Mouse (Mus musculus) limb, embryonic 14.5 days (tissue): ENCODE measurements around the gene Elf5. TPM values are rescaled to one million over a fixed set of nuclear protein-coding genes. Genes with fewer than 3 reads are reported as not detected.

Source experiments
- ATAC-seq: fragments of 200-750 bp; cut with Nextera tagmentation; 2 replicates; pipeline ENCODE4 v1.8.0; 2017; ENCODE audit warnings: low read depth, moderate number of reproducible peaks, moderate TSS enrichment; ENCODE audit not compliant: low FRiP score
- DNase-seq: peaks from one replicate; pipeline ENCODE4 v3.0.0-alpha.2; 2015; ENCODE audit warnings: low spot score
- H3K27ac ChIP-seq: fragments of 300-500 bp; sonication (generic); replicated peaks from 2 replicates; pipeline ENCODE4 v1.5.1; 2014; ENCODE audit warnings: low read depth, mild to moderate bottlenecking, low read length, moderate library complexity, mixed read lengths
- H3K27me3 ChIP-seq: fragments of 300-500 bp; sonication (generic); 2 replicates; pipeline ENCODE4 v1.6.1; 2014; ENCODE audit warnings: low read length, mixed read lengths; ENCODE audit not compliant: control insufficient read depth, insufficient read depth
- H3K36me3 ChIP-seq: fragments of 300-500 bp; sonication (generic); 2 replicates; pipeline ENCODE4 v1.6.1; 2014; ENCODE audit warnings: mild to moderate bottlenecking, low read length, moderate library complexity, mixed read lengths; ENCODE audit not compliant: control insufficient read depth, insufficient read depth
- H3K4me1 ChIP-seq: fragments of 300-500 bp; sonication (generic); 2 replicates; pipeline ENCODE4 v1.6.1; 2014; ENCODE audit warnings: antibody characterized with exemption, low read length, mixed read lengths; ENCODE audit not compliant: control insufficient read depth, insufficient read depth
- H3K4me2 ChIP-seq: fragments of 300-500 bp; sonication (generic); replicated peaks from 2 replicates; pipeline ENCODE4 v1.6.1; 2014; ENCODE audit warnings: low read depth, mild to moderate bottlenecking, low read length, moderate library complexity; ENCODE audit not compliant: severe bottlenecking
- H3K4me3 ChIP-seq: fragments of 300-500 bp; sonication (generic); replicated peaks from 2 replicates; pipeline ENCODE4 v1.5.1; 2014; ENCODE audit warnings: low read length
- H3K9ac ChIP-seq: fragments of 300-500 bp; sonication (generic); 2 replicates; pipeline ENCODE4 v1.6.1; 2014; ENCODE audit warnings: mild to moderate bottlenecking, low read depth, low read length, moderate library complexity; ENCODE audit not compliant: severe bottlenecking
- H3K9me3 ChIP-seq: fragments of 300-500 bp; sonication (generic); 2 replicates; pipeline ENCODE4 v1.6.1; 2016; ENCODE audit warnings: low read length; ENCODE audit not compliant: control insufficient read depth
- POLR2A ChIP-seq: fragments of 200-500 bp; IDR thresholded peaks from 2 replicates; pipeline ENCODE4 v1.8.0; 2012; ENCODE audit warnings: inconsistent platforms, mild to moderate bottlenecking, moderate library complexity, borderline replicate concordance; ENCODE audit not compliant: insufficient read depth, insufficient read length; ENCODE audit errors: extremely low read depth
- WGBS: fragments of 180-500 bp; shearing (Covaris S2); extraction: QIAGEN DNeasy Blood & Tissue Kit; methylation state at CpG from one replicate; pipeline ENCODE4 v1.1.7; 2014; 5-methylcytosine and 5-hydroxymethylcytosine counted together
- polyA plus RNA-seq, 2 experiments: library from polyadenylated mRNA; depleted of rRNA in 1 of 2; stranded (reverse) in 1 of 2; unstranded in 1 of 2; fragments of >200 nt; fragmentation: Nextera tagmentation in 1 of 2; extraction: Ambion mirVana in 1 of 2; gene quantifications; 2 replicates each; pipeline versions ENCODE4 v1.2.1 to v1.2.3; 2012 to 2014

Elf5 gene
- polyA plus RNA-seq, 2 experiments, result 0.41 to 2.0 TPM

DNA sequence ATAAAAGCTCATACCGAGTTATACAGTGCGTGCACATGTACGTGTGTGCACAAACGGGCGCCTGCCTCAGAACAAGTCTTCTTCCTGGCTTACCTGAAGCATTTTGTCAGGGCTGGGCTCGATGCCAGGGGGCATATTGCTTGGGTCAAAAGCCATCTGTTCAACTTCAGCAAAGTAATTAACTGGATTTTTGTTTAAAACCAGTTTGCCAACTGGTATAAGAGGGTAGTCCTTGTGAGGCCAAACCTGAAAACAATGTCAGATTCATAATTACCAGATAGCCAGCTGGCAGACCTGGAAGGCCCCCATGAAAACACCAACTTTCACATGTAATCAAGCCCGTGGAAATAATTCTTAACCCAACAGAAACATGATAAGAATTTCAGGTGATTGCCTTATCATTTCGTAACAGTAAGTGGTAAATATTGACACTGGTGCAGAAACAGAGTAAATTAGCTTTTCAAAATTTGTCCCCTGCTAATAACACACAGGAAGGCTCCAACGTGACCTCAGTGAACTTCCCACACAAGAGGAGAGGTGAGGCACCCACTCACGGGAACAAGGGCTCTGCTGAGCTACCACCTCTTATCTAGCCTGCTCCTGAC, 55.6 kb downstream of the Elf5 start:
- DNase-seq (no peak), ATAC-seq (no peak)
- Histone ChIP-seq H3K4me3 (no peak overlapping the region), H3K27ac (no peak overlapping the region), H3K9ac (no peak overlapping the region), H3K4me1 (peaks cover 2% of the 10 kb centered on the region; the same call in 1 of the 2 replicates), H3K9me3 (no peaks in the 10 kb centered on the region), H3K27me3 (no peaks in the 10 kb centered on the region), H3K36me3 (peaks cover 73% of the 10 kb centered on the region), H3K4me2 (no peak overlapping the region)
- 64% methylated on average over 10 of the region's 10 CpGs for WGBS
- TF ChIP-seq POLR2A, result no peak

DNA sequence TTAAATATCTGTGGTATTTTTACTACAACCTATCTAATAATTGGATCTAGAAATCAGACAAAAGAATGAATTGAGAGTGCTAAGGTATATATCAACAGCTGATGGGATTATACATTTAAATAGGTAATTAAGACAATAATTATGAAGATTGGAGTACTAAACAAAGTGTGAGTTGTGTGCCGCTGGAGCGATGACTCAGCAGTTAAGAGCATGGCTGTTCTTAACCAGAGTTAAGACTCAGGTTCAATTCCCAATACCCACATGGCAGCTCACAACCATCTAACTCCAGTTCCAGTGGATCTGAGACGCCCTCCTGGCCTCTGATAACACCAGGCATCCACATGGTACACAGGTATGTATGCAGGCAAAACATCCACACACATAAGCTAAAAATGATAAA, 61.9 kb downstream of the Elf5 start:
- H3K9me3 ChIP-seq, result no peaks in the 10 kb centered on the region
- H3K4me2 ChIP-seq, result no peak overlapping the region
- ATAC-seq (no peak), DNase-seq (no peak)
- no peaks in the 10 kb centered on the region for H3K4me1 ChIP-seq
- H3K4me3 ChIP-seq, result no peak overlapping the region
- no peak overlapping the region for H3K9ac ChIP-seq
- no peaks in the 10 kb centered on the region for H3K27me3 ChIP-seq
- 95% methylated on average over 3 of the region's 3 CpGs for WGBS
- no peak overlapping the region for H3K27ac ChIP-seq
- peaks cover 58% of the 10 kb centered on the region for H3K36me3 ChIP-seq
- no peak for TF ChIP-seq POLR2A

GRCm38 (mm10) chr2:103476180-103476579, 64.7 kb downstream of the Elf5 start:
- 85% methylated on average over 2 of the region's 2 CpGs for WGBS
- Histone ChIP-seq H3K36me3 (peaks cover 37% of the 10 kb centered on the region), H3K4me1 (no peaks in the 10 kb centered on the region), H3K27me3 (no peaks in the 10 kb centered on the region), H3K9ac (no peak overlapping the region), H3K27ac (no peak overlapping the region), H3K4me2 (no peak overlapping the region), H3K4me3 (no peak overlapping the region), H3K9me3 (no peaks in the 10 kb centered on the region)
- TF ChIP-seq POLR2A, result no peak
- no peak for DNase-seq
- no peak for ATAC-seq

DNA sequence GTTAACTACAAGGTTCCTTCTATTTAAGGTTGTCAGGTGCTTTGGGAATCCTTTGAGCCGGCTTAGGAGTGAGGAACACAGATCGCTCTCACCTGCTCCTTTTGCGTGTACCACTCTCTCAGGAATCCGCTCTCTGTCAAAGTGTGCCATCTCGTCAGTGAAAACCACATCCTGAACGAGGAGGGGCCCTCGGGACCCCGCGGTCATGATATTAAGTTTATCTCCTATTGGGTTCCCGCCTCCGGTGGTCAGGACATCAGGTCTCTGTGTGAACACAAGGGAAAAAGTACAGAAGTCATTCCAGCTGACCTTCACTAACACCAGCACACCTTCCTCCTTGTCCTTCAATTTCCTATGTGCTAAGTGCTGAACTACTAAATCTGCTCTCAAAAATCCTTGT, 65.2 kb downstream of the Elf5 start:
- Histone ChIP-seq H3K9ac (no peak overlapping the region), H3K36me3 (peaks cover 32% of the 10 kb centered on the region), H3K27me3 (no peaks in the 10 kb centered on the region), H3K4me1 (no peaks in the 10 kb centered on the region), H3K27ac (no peak overlapping the region), H3K4me2 (no peak overlapping the region), H3K4me3 (no peak overlapping the region), H3K9me3 (no peaks in the 10 kb centered on the region)
- TF ChIP-seq POLR2A, result no peak
- DNase-seq (no peak), ATAC-seq (no peak)
- WGBS, result 89% methylated on average over 11 of the region's 11 CpGs

DNA sequence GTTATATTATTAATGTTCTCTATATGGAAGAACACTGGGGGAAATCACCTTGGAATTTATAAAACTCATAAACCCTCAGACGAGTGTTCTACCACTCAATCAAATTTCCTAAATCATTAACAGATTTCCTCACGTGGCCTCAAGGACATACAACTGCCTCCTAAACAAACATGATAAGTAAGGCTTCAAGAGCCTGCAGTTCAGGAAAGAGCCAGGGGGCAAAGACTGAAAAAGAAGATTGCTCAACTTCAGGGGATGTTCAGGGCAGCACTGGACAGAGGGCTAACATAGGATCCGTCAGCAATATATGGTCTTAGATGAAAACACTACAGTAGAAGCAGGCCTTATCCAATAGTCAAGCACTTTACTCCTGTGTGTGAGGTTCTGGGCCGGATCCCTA, 66.0 kb downstream of the Elf5 start:
- Histone ChIP-seq H3K4me3 (no peak overlapping the region), H3K9me3 (no peaks in the 10 kb centered on the region), H3K36me3 (peaks cover 31% of the 10 kb centered on the region), H3K4me1 (no peaks in the 10 kb centered on the region), H3K27me3 (no peaks in the 10 kb centered on the region), H3K9ac (no peak overlapping the region), H3K27ac (no peak overlapping the region), H3K4me2 (no peak overlapping the region)
- 65% methylated on average over 4 of the region's 4 CpGs for WGBS
- ATAC-seq (no peak), DNase-seq (no peak)
- TF ChIP-seq POLR2A, result no peak

DNA sequence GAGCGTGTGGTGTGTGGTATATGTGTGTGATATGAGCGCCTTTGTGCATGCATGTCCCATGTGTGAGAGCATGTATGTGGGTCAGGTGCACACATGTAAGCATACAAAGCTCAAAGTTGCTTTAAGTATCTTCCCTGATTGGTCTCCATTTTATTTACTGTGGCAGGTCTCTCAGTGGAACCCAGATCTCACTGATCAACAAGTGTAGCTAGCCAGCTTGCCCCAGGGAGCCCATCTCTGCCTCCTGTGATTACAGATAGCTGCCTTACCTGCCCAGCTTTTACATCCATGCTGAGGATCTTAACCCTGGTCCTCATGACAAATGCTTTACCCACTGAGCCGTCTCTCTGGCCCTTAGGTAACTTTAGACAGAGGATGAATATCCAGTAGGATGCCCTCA, 66.8 kb downstream of the Elf5 start:
- ATAC-seq (no peak), DNase-seq (no peak)
- Histone ChIP-seq H3K4me1 (no peaks in the 10 kb centered on the region), H3K4me2 (no peak overlapping the region), H3K27me3 (no peaks in the 10 kb centered on the region), H3K4me3 (no peak overlapping the region), H3K27ac (no peak overlapping the region), H3K9ac (no peak overlapping the region), H3K36me3 (peaks cover 23% of the 10 kb centered on the region), H3K9me3 (no peaks in the 10 kb centered on the region)
- 81% methylated on average over 3 of the region's 3 CpGs for WGBS
- TF ChIP-seq POLR2A, result no peak
